Mouse (Mus musculus) frontal cortex, adult 2 months (tissue): ENCODE measurements around the gene Pip5k1b. TPM values are rescaled to one million over a fixed set of nuclear protein-coding genes. Genes with fewer than 3 reads are reported as not detected.
A peak's percentile ranks its signal among the peaks of the same experiment; 100 is the strongest.

ENCODE experiments used
- DNase-seq, 2 experiments: peaks; one replicate each; pipeline ENCODE4 v3.0.0; 2022; ENCODE audit warnings: low spot score in 1 of 2; ENCODE audit errors: extremely low spot score in 1 of 2
- polyA plus RNA-seq: library from polyadenylated mRNA; depleted of rRNA; stranded (reverse); fragments of >200 nt; gene quantifications from 2 replicates; pipeline ENCODE4 v1.2.3, GENCODE M21; 2012; rRNA removed

Gene Pip5k1b
- polyA plus RNA-seq, 1 experiment, result 13.6 TPM

DNA sequence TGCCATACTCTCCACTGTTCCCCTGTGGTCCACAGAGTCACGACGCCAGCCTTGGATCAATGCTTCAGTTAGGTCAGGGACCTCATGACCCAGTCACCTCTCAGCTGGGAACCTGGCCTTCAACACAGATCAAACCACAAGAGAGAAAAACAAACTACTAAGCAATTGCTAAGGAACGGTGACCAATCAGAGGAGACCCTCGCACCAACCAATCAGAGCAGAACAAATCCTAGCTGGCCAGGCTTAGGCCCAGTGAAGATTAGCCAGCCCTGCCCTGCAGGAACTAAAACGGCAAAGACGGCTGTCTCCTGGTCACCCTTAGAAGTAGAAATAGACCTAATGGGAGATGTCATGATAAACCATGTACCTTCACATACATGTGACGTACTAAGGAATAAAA lies 284.3 kb downstream of the Pip5k1b start:
- DNase-seq, result peak in 1 of 2 experiments; percentile 46

GRCm38 (mm10) chr19:24268531-24268930 lies 287.1 kb downstream of the Pip5k1b start:
- DNase-seq, result no peak

DNA sequence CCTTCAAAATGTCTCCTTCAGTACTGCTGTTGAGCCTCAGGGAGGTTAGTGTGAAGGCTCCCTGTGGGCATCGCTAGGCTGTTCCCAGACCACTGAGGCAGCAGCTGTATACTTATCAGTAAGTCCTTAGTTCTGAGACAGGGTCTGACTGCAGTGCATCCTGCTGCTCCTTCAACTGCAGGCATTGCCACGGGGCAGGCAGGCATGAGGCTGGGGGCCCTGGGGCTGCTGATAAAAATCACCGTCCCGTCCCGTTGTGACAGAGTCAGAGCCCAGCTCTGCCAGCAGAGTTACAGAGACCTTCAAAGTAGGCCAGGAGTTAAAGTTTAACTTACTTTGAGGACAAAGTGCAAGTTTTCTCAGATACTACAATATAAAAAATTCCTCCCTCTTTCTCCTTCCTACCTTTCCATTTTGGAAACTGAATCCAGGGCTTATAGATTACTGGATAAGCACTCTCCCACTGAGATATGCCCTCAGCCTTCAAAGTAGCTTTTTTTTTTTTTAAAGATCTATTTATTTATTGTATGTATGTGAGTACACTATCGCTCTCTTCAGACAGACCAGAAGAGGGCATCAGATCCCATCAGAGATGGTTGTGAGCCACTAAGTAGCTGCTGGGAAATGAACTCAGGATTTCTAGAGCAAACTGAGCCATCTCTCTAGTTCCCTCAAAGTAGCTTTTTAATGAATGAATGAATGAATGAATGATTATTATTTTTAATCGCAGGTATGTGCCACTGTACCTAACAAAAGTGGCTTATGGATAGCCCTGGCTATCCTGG lies 289.4 kb downstream of the Pip5k1b start:
- no peak for DNase-seq

- peak; percentile 76 to 94 for DNase-seq
These were observed 290.7 kb downstream of the Pip5k1b start for GRCm38 (mm10) chr19:24264991-24265390.

GRCm38 (mm10) chr19:24262736-24263135 lies 292.9 kb downstream of the Pip5k1b start:
- no peak for DNase-seq

GRCm38 (mm10) chr19:24259390-24260351 lies 296.0 kb downstream of the Pip5k1b start:
- peak in 1 of 2 experiments; percentile 18 for DNase-seq

- DNase-seq, result no peak
These were observed 297.3 kb downstream of the Pip5k1b start for GRCm38 (mm10) chr19:24258368-24258767.

DNA sequence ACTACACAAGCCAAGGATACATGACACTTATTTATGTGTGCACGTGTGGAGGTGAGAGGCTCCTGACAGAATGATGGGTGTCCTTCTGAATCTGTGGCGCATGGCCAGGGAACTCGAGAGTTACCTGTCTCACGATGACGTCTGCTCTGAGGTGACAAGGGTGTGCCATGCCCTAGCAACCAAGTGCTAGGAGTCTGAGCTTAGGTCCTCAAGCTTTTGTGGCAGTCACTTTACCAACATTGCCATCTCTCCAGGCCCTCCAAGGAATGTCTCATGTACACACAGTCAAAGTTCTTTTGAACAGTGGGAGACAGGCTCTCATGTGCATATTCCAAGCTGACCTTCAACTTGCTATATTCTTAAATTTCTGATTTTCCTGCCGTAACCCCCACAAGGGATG lies 297.7 kb downstream of the Pip5k1b start:
- no peak for DNase-seq

DNA sequence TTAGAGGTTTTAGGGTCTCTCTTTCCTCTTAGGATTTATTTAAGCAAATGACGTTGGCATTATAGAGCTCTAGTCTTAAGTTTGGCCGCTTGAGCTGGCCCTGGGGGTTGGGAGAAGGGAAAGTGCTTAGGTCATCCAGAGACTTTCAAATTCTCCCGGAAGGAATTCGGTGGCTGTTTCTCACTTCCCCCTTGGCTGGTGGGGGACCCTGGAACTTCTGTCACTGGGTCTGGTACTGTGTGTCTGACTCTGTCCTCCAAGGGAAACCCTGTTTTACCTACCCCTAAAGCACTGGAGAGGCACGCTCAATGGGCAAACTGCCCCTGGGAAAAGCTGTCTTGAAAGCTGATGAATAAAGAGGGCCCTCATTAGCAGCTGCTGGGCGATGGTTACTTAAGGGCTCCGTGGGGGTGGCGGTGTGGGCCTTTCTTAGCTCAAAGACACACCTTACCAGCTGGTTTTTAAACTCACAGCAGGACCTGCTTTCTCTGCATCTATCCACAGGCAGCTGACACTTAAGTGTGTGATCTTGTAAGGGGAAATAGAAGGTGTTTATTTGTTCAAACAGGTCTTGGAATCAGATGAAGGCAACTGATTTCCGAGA lies 301.9 kb downstream of the Pip5k1b start:
- no peak for DNase-seq

GRCm38 (mm10) chr19:24251869-24252268 lies 303.8 kb downstream of the Pip5k1b start:
- no peak for DNase-seq

Other genes with a start within 250 kb of the Pip5k1b start
- gene Fam122a, start 78.5 kb downstream of the Pip5k1b start, polyA plus RNA-seq, result 25.1 and 25.9 TPM in 2 replicates
- 0.34 and 0.44 TPM in 2 replicates for gene Tmem252, start 118.1 kb upstream of the Pip5k1b start, polyA plus RNA-seq